ENCODE assay signal across 21 mouse cellular contexts in the genomic region with DNA sequence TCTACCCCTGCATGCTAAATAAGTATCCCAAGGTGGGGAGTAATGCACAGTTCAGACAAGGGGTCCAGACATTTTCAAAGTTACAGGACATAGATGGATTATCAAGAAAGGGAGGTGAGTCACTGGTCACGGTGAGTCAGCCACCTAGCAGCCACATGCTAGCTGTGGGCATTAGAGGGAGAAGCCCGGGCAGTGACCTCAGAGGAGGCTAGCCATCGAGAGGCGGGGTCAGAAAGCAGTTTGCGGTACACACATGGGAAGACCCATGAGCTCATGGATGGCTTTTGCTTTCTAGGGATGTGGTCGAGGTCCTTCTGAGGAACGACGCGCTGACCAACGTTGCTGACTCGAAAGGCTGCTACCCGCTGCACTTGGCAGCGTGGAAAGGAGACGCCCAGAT.
DNase-seq lines count a peak whose midpoint lies in the region; ATAC-seq lines count a peak whose summit lies in the region.
"Had no signal": no experiment of that assay in that cellular context is flagged by ENCODE, and none has a peak within 500 bp of the region (broad histone marks: within the 10 kb centered on the region; RNA-seq: fewer than 3 reads in every experiment).

No protein-coding gene starts in this region.

- no peak overlapping the region for H3K9ac ChIP-seq in midbrain, embryonic 14.5 days (replicated peaks; ENCODE audit: low read length)
- H3K9ac ChIP-seq: limb, embryonic 15.5 days; liver, embryonic 15.5 days; midbrain, embryonic 15.5 days had no signal

- H3K9me3 ChIP-seq in limb, embryonic 10.5 days (replicated peaks) = no peaks in the 10 kb centered on the region
- H3K9me3 ChIP-seq in midbrain, embryonic 14.5 days (ENCODE audit: control insufficient read depth, low read length) = no peaks in the 10 kb centered on the region
- H3K9me3 ChIP-seq: heart, embryonic 10.5 days; limb, embryonic 15.5 days; liver, embryonic 15.5 days; midbrain, embryonic 15.5 days had no signal

- H3K27me3 ChIP-seq in limb, embryonic 10.5 days (ENCODE audit: low read depth, poor library complexity, severe bottlenecking) = no peaks in the 10 kb centered on the region
- no peaks in the 10 kb centered on the region for H3K27me3 ChIP-seq in midbrain, embryonic 14.5 days (ENCODE audit: control insufficient read depth, insufficient read depth, low read length)
- H3K27me3 ChIP-seq: limb, embryonic 15.5 days; liver, embryonic 15.5 days; midbrain, embryonic 15.5 days had no signal

- H3K36me3 ChIP-seq in limb, embryonic 10.5 days = peaks cover 54% of the 10 kb centered on the region
- peaks cover 32% of the 10 kb centered on the region for H3K36me3 ChIP-seq in midbrain, embryonic 14.5 days (ENCODE audit: control insufficient read depth, insufficient read depth, low read length)

- no peak for ATAC-seq in midbrain, embryonic 14.5 days (ENCODE audit: low FRiP score, low TSS enrichment)
- ATAC-seq: forebrain, embryonic 16.5 days; midbrain, embryonic 15.5 days had no signal

- DNase-seq in adrenal gland, adult (ENCODE audit: inconsistent age in 2 of 2, low spot score in 1 of 2) = peak; percentile 69 to 76
- no peak for DNase-seq in adrenal gland, postnatal 4 days (ENCODE audit: low spot score in 2 of 2)
- peak; percentile 33 for DNase-seq in urinary bladder, postnatal 14 days (ENCODE audit: low spot score)
- no peak for DNase-seq in urinary bladder, postnatal 10 days (ENCODE audit: low spot score)
- DNase-seq in adrenal gland, postnatal 25 days = peak; percentile 52
- no peak for DNase-seq in limb, embryonic 10.5 days (ENCODE audit: low spot score)
- no peak for DNase-seq in midbrain, embryonic 14.5 days
- DNase-seq in kidney, adult 8-10 months = no peak
- DNase-seq: cerebellum, adult 11-12 months; cerebellum, postnatal 14 days; embryo, embryonic 11 days; heart, postnatal 10 days; kidney, adult 2 months; kidney, postnatal 4 days; right cerebral cortex, postnatal 25 days; thymus, adult 2 months had no signal

- 95% methylated on average over 14 of the region's 14 CpGs for WGBS in limb, embryonic 10.5 days
- 96% methylated on average over 14 of the region's 14 CpGs for WGBS in midbrain, embryonic 14.5 days

- H3K4me3 ChIP-seq in limb, embryonic 10.5 days = no peak overlapping the region
- no peak overlapping the region for H3K4me3 ChIP-seq in midbrain, embryonic 14.5 days (replicated peaks; ENCODE audit: low read depth, low read length)
- H3K4me3 ChIP-seq: heart, embryonic 10.5 days; limb, embryonic 15.5 days; liver, embryonic 15.5 days; midbrain, embryonic 15.5 days had no signal

- H3K4me2 ChIP-seq in midbrain, embryonic 14.5 days (ENCODE audit: low read length) = no peak overlapping the region
- H3K4me2 ChIP-seq: limb, embryonic 15.5 days; liver, embryonic 15.5 days; midbrain, embryonic 15.5 days had no signal

- peaks cover 9% of the 10 kb centered on the region for H3K4me1 ChIP-seq in limb, embryonic 10.5 days
- no peaks in the 10 kb centered on the region for H3K4me1 ChIP-seq in midbrain, embryonic 14.5 days (ENCODE audit: control insufficient read depth, insufficient read depth, low read length)
- H3K4me1 ChIP-seq: liver, embryonic 15.5 days; midbrain, embryonic 15.5 days had no signal

- no peak overlapping the region for H3K27ac ChIP-seq in limb, embryonic 10.5 days
- H3K27ac ChIP-seq in midbrain, embryonic 14.5 days (replicated peaks; ENCODE audit: low read depth, low read length) = no peak overlapping the region
- H3K27ac ChIP-seq: heart, embryonic 10.5 days; limb, embryonic 15.5 days; liver, embryonic 15.5 days; midbrain, embryonic 15.5 days had no signal

Comparison
In these comparisons a context has a peak if more than half of its experiments do, and no peak if none do; other contexts are left out.
1. DNase-seq: peak in adrenal gland, adult (2 of 2), urinary bladder, postnatal 14 days (single experiment) and adrenal gland, postnatal 25 days (single experiment); none in adrenal gland, postnatal 4 days (0 of 2), urinary bladder, postnatal 10 days (single experiment), limb, embryonic 10.5 days (single experiment), midbrain, embryonic 14.5 days (single experiment) and kidney, adult 8-10 months (0 of 2).